Mouse (Mus musculus) kidney, adult 2 months (tissue): ENCODE measurements around the gene Ncor2. TPM values are rescaled to one million over a fixed set of nuclear protein-coding genes. Genes with fewer than 3 reads are reported as not detected.
A peak's percentile ranks its signal among the peaks of the same experiment; 100 is the strongest.

Source experiments
- DNase-seq: peaks from one replicate; pipeline ENCODE4 v3.0.0; 2021
- H3K27ac ChIP-seq: fragments of 200-500 bp; 2 replicates; pipeline ENCODE4 v1.5.1; 2012; ENCODE audit warnings: low read depth, low read length, control low read depth, inconsistent platforms; ENCODE audit not compliant: insufficient read depth
- H3K27me3 ChIP-seq: fragments of 200-500 bp; replicated peaks from 2 replicates; pipeline ENCODE4 v1.6.1; 2012; ENCODE audit warnings: mild to moderate bottlenecking, moderate library complexity, low read length, inconsistent platforms; ENCODE audit not compliant: control insufficient read depth, insufficient read depth
- H3K36me3 ChIP-seq: fragments of 200-500 bp; 2 replicates; pipeline ENCODE4 v1.6.1; 2012; ENCODE audit warnings: mild to moderate bottlenecking, moderate library complexity, low read length, inconsistent platforms; ENCODE audit not compliant: control insufficient read depth, insufficient read depth
- H3K4me1 ChIP-seq: fragments of 200-500 bp; 2 replicates; pipeline ENCODE4 v1.6.1; 2011; ENCODE audit warnings: low read length; ENCODE audit not compliant: control insufficient read depth, insufficient read depth
- H3K4me3 ChIP-seq: fragments of 200-500 bp; 2 replicates; pipeline ENCODE4 v1.5.1; 2011; ENCODE audit warnings: mild to moderate bottlenecking, low read depth, low read length, control low read depth; ENCODE audit not compliant: insufficient read depth
- CTCF ChIP-seq: fragments of 200-500 bp; conservative IDR thresholded peaks from 2 replicates; pipeline ENCODE4 v1.5.1; 2011; ENCODE audit warnings: low read depth, mild to moderate bottlenecking, control low read depth, low read length, moderate library complexity, mixed read lengths; ENCODE audit not compliant: insufficient read depth, insufficient read length
- POLR2A ChIP-seq: fragments of 200-500 bp; IDR thresholded peaks from one replicate; pipeline ENCODE4 v1.6.1; 2011; ENCODE audit warnings: low read depth, low read length, control low read depth
- WGBS: fragments of 180-500 bp; shearing (Covaris S2); methylation state at CpG from one replicate; pipeline ENCODE4 v1.1.7; 2018; 5-methylcytosine and 5-hydroxymethylcytosine counted together
- polyA plus RNA-seq: library from polyadenylated mRNA; depleted of rRNA; stranded (reverse); fragments of >200 nt; gene quantifications from 2 replicates; pipeline ENCODE4 v1.2.3, GENCODE M21; 2012

Gene Ncor2
- polyA plus RNA-seq, 1 experiment: 38.8 TPM

- peak overlapping the region; percentile 57 for H3K4me3 ChIP-seq
- TF ChIP-seq POLR2A (no peak), CTCF (no peak)
- H3K36me3 ChIP-seq: no peaks in the 10 kb centered on the region
- 3% methylated on average over 29 of the region's 29 CpGs for WGBS
- peak; percentile 90 for DNase-seq
- no peaks in the 10 kb centered on the region for H3K27me3 ChIP-seq
- peaks cover 24% of the 10 kb centered on the region for H3K4me1 ChIP-seq
- H3K27ac ChIP-seq: peak overlapping the region; percentile 91
Observed at GRCm38 (mm10) chr5:125058267-125058668, 120.8 kb downstream of the Ncor2 start.

- WGBS: 23% methylated on average over 29 of the region's 29 CpGs
- Histone ChIP-seq H3K27me3 (no peaks in the 10 kb centered on the region), H3K4me1 (peaks cover 29% of the 10 kb centered on the region), H3K27ac (peak overlapping the region; percentile 91), H3K4me3 (peak overlapping the region; percentile 57), H3K36me3 (no peaks in the 10 kb centered on the region)
- DNase-seq: no peak
- TF ChIP-seq POLR2A: no peak
- no peak for TF ChIP-seq CTCF
Observed at GRCm38 (mm10) chr5:125057555-125058266, 121.3 kb downstream of the Ncor2 start.

GRCm38 (mm10) chr5:125056696-125057554, 122.1 kb downstream of the Ncor2 start:
- H3K4me3 ChIP-seq: peak overlapping the region; percentile 57
- H3K4me1 ChIP-seq: peaks cover 29% of the 10 kb centered on the region
- WGBS: 36% methylated on average over 19 of the region's 19 CpGs
- no peaks in the 10 kb centered on the region for H3K36me3 ChIP-seq
- H3K27ac ChIP-seq: peak overlapping the region; percentile 91
- DNase-seq: peak; percentile 66
- H3K27me3 ChIP-seq: no peaks in the 10 kb centered on the region
- TF ChIP-seq POLR2A: no peak
- TF ChIP-seq CTCF: no peak

GRCm38 (mm10) chr5:125056331-125056695, 122.7 kb downstream of the Ncor2 start:
- H3K36me3 ChIP-seq: no peaks in the 10 kb centered on the region
- H3K27me3 ChIP-seq: no peaks in the 10 kb centered on the region
- no peak for TF ChIP-seq CTCF
- no peak overlapping the region for H3K27ac ChIP-seq
- no peak overlapping the region for H3K4me3 ChIP-seq
- 51% methylated on average over 6 of the region's 6 CpGs for WGBS
- no peak for DNase-seq
- peaks cover 23% of the 10 kb centered on the region for H3K4me1 ChIP-seq

- Histone ChIP-seq H3K36me3 (no peaks in the 10 kb centered on the region), H3K4me3 (no peak overlapping the region), H3K27ac (no peak overlapping the region), H3K4me1 (peaks cover 23% of the 10 kb centered on the region), H3K27me3 (no peaks in the 10 kb centered on the region)
- WGBS: 64% methylated on average over 8 of the region's 8 CpGs
- no peak for DNase-seq
- TF ChIP-seq POLR2A: no peak
- no peak for TF ChIP-seq CTCF
Observed at GRCm38 (mm10) chr5:125055901-125056300, 123.1 kb downstream of the Ncor2 start.

GRCm38 (mm10) chr5:125053661-125054060, 125.4 kb downstream of the Ncor2 start:
- 84% methylated on average over 7 of the region's 7 CpGs for WGBS
- DNase-seq: no peak
- TF ChIP-seq CTCF (no peak), POLR2A (no peak)
- Histone ChIP-seq H3K4me1 (peaks cover 11% of the 10 kb centered on the region), H3K27ac (0 out of 2 replicates have a peak overlapping the region, but pooled peaks have one; percentile 0), H3K4me3 (no peak overlapping the region), H3K36me3 (no peaks in the 10 kb centered on the region), H3K27me3 (no peaks in the 10 kb centered on the region)
